Mouse (Mus musculus) B cell, adult 67 days (primary cell): ENCODE results near the gene Pcbp4. TPM values are rescaled to one million over a fixed set of nuclear protein-coding genes. Genes with fewer than 3 reads are reported as not detected.

Source experiments
- total RNA-seq, 2 experiments: library from RNA; stranded (reverse); gene quantifications; 4 replicates each; pipeline ENCODE4 v1.2.4; 2023

Pcbp4 gene
- total RNA-seq, result 1 to 10 TPM; 5.3 to 9.0 TPM

DNA sequence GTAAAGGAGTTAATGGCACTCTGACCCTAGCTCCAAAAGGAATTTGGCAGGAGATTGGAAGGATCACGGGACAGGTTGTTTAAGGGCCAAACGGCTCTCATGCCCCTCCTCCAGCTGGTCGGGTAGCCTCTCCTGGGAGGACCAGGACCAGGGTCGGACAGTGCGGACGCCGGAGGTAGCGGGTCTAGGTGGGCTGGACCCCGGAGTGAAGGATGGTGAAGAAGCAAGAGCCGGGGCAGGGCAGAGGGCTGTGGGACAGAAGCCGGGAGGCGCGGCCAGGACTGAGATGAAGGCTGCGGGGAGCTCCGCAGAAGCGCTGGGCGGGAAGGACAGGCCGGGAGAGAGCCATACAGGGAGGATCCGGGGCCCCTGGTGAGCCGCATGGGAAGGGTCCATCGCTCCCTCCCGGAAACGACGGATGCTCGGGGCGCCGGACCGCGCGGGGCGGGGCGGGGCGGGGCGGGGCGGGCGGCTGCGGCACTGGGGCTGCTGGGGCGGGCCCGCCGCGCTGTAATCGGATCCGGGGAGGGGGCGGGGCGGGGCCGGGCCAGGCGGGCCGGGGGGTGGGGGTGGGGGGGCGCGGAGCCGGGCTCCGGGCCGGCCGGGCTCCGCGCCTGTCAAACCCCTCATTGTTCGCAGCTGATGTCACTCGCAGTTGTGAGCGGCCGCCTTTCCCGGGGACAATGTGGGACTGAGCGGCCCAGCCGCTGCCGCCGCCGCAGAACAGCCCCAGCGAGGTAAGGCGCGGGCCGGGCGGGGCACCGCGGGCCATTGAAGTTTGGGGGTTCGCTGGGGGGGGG lies at the start of gene Pcbp4:
Pcbp4 (plus strand) TSS at position 21 of the 800 bp plus-strand sequence.

DNA sequence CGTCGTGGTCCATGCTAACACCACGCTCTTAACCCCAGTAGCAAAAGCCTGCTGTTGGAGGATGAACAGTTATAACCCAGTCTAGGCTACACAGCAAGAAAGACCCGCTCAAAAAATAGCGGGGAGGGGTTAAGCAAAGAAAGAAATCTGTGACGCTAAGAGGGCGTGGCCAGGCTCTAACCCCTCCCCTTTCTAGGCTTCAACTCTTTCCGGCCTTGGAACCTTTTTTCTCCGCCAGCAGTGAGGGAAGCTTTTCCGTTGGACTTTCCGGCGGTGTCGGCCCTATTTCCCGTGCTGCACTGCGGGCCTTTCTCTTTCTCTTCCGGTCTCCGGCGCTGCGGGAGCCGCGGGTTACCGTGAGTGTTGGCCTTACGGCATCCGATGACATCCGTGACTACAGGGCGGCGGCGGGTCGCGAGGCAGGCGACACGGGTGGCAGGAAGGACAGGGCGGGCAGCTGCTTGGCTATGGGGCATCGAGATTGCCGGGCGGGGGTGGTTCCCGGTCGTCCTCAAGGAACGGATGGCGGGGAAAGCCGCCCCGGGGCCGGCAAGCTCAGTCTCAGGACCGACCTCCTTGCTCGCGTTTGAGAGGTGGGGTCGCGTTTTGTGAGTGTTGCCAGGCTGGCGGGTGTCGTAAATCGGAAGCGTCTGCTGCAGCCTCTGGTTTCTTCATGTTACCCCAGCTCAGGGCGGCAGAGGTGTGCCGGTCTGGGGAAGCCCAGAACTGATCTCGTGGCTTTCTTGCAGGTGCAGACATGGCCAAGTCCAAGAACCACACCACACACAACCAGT lies 23.7 kb upstream of the Pcbp4 start, which contains the start of gene Rpl29:
Rpl29 (plus strand) TSS at position 234 of the 794 bp plus-strand sequence.

DNA sequence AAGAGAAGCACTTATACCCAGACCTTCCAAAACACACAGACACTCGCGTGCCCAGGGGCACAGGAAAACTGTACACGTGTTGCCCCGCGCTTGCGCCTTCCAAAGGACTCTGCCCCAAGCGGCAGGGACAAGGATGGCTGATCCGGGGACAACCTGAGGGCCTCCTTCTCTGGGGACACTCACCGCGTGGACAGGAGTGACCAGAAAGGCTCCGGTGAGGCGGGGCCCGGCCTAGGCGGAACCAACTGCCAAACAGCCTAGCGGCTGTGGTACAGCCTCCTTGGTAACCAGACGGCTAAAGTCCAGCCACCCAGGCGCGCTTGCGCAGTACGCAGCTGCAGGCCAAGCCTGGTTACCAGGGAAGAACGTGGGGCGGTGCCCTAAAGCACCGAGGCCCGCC lies 5.7 kb upstream of the Pcbp4 start, which contains the start of the genes Abhd14b and Abhd14a:
Abhd14b (plus strand) TSS at position 112 of the 400 bp plus-strand sequence.
Abhd14a (minus strand) TSS at position 331 of the 400 bp plus-strand sequence.

DNA sequence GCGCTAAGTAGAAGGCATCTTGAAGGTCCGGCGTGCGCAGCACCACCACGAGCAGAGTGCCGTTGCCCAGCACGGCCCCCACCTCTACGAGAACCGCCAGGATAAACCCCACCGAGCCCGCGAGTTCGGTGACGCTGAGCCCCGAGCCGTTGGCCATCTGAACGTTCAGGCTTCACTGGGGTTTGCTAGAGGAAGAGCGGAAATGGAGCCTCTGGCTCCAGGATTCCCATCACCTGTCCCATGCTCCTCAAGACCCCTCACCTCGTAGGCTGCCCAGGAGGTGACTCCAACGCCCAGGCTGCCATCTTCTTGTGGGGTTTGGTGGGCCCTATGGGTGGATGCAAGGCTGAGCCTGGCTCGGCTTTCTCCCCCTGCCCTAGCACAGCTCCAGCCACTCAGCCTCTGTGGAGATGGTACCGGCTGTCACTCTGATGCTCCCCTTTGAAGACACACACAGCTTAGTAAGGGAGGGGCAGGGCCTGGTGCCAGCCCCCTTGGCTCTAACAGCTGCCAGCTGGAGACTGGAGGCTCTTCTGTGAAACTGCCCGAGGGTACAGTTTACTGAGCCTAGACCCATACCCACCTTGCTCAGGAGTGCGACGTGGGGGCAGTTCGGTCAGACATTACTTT lies 12.6 kb downstream of the Pcbp4 start, which contains the start of gene Gpr62:
Gpr62 (minus strand) TSS at position 368 of the 630 bp plus-strand sequence.

GRCm38 (mm10) chr9:106475663-106476001 lies 22.5 kb downstream of the Pcbp4 start, which contains the start of gene Rrp9:
Gene Rrp9, plus strand, starts transcription at chr9:106475963.

GRCm38 (mm10) chr9:106476924-106477484 lies 23.9 kb downstream of the Pcbp4 start, which contains the start of gene Parp3:
Gene Parp3, minus strand, starts transcription at chr9:106476949.

GRCm38 (mm10) chr9:106499667-106500066 lies 46.6 kb downstream of the Pcbp4 start, which contains the start of gene Iqcf1:
Gene Iqcf1, plus strand, starts transcription at chr9:106499967.

Other genes with a start within 250 kb of the Pcbp4 start
- 100 to 1,000 TPM; 158 to 171 TPM for gene Tlr9, start 230.7 kb upstream of the Pcbp4 start, total RNA-seq
- gene Alas1, start 204.6 kb upstream of the Pcbp4 start, total RNA-seq, result 10 to 100 TPM; 44.0 to 54.8 TPM
- 1 to 10 TPM; 2.6 to 5.6 TPM for gene Poc1a, start 172.2 kb upstream of the Pcbp4 start, total RNA-seq
- 10 to 100 TPM; 32.4 to 33.5 TPM for gene Dusp7, start 84.7 kb upstream of the Pcbp4 start, total RNA-seq
- gene Rpl29, start 23.8 kb upstream of the Pcbp4 start, total RNA-seq, result 100 to 1,000 TPM; 725 to 762 TPM
- gene Acy1, start 15.0 kb upstream of the Pcbp4 start, total RNA-seq, result 10 to 100 TPM; 19.8 to 22.0 TPM
- gene Abhd14b, start 5.8 kb upstream of the Pcbp4 start, total RNA-seq, result 1 to 10 TPM; 7.3 to 7.4 TPM
- gene Abhd14a, start 5.6 kb upstream of the Pcbp4 start, total RNA-seq, result 1 to 10 TPM; 7.1 to 8.2 TPM
- gene Gpr62, start 12.6 kb downstream of the Pcbp4 start, total RNA-seq, result under 1 TPM; 0.52 to 0.92 TPM
- gene Rrp9, start 22.7 kb downstream of the Pcbp4 start, total RNA-seq, result 10 to 100 TPM; 56.8 to 66.2 TPM
- gene Parp3, start 23.7 kb downstream of the Pcbp4 start, total RNA-seq, result 10 to 100 TPM; 54.1 to 54.2 TPM
- not detected for gene Iqcf1, start 46.7 kb downstream of the Pcbp4 start, total RNA-seq
- 1 to 10 TPM in 1 of 2 experiments, not detected in 1; 1.1 TPM for gene Iqcf5, start 61.3 kb downstream of the Pcbp4 start, total RNA-seq
- not detected for gene Iqcf3, start 108.3 kb downstream of the Pcbp4 start, total RNA-seq
- not detected for gene Iqcf4, start 117.7 kb downstream of the Pcbp4 start, total RNA-seq
- not detected for gene Iqcf6, start 173.3 kb downstream of the Pcbp4 start, total RNA-seq
- gene Grm2, start 202.8 kb downstream of the Pcbp4 start, total RNA-seq, result not detected
- gene Tex264, start 232.6 kb downstream of the Pcbp4 start, total RNA-seq, result 10 to 100 TPM; 35.5 to 35.7 TPM